Mouse (Mus musculus) 3T3-L1 (cell line): ENCODE measurements around the gene Bcl2l14.

ENCODE experiments used
- DNase-seq: peaks from one replicate; pipeline ENCODE4 v3.0.0-alpha.2; 2015; ENCODE audit warnings: low read depth, low spot score

Gene Bcl2l14

GRCm38 (mm10) chr6:134396018-134396417 is at the start of gene Bcl2l14:
TSS of gene Bcl2l14 (plus strand) at chr6:134396318.
- no peak for DNase-seq

GRCm38 (mm10) chr6:134348526-134349067 is 47.5 kb upstream of the Bcl2l14 start:
- DNase-seq, result no peak

- no peak for DNase-seq
These were observed 43.2 kb upstream of the Bcl2l14 start for GRCm38 (mm10) chr6:134352881-134353280.

GRCm38 (mm10) chr6:134353751-134354150 is 42.4 kb upstream of the Bcl2l14 start:
- peak; percentile 26 for DNase-seq

- DNase-seq, result no peak
These were observed 38.5 kb upstream of the Bcl2l14 start for GRCm38 (mm10) chr6:134357570-134357969.

- DNase-seq, result no peak
These were observed 36.0 kb upstream of the Bcl2l14 start for GRCm38 (mm10) chr6:134360079-134360478.

- no peak for DNase-seq
These were observed 31.5 kb upstream of the Bcl2l14 start for GRCm38 (mm10) chr6:134364644-134365043.

- DNase-seq, result peak; percentile 58
These were observed 30.2 kb upstream of the Bcl2l14 start for GRCm38 (mm10) chr6:134365952-134366351.

GRCm38 (mm10) chr6:134366366-134367351 is 29.5 kb upstream of the Bcl2l14 start:
- DNase-seq, result peak; percentile 34

- no peak for DNase-seq
These were observed 28.5 kb upstream of the Bcl2l14 start for GRCm38 (mm10) chr6:134367366-134368281.

- DNase-seq, result no peak
These were observed 23.2 kb upstream of the Bcl2l14 start for GRCm38 (mm10) chr6:134372946-134373345.

GRCm38 (mm10) chr6:134377201-134377600 is 18.9 kb upstream of the Bcl2l14 start:
- no peak for DNase-seq

- no peak for DNase-seq
These were observed 18.3 kb upstream of the Bcl2l14 start for GRCm38 (mm10) chr6:134377856-134378255.

- no peak for DNase-seq
These were observed 14.7 kb upstream of the Bcl2l14 start for GRCm38 (mm10) chr6:134381462-134381861.

- no peak for DNase-seq
These were observed 10.2 kb upstream of the Bcl2l14 start for GRCm38 (mm10) chr6:134385931-134386330.

GRCm38 (mm10) chr6:134387396-134387795 is 8.7 kb upstream of the Bcl2l14 start:
- no peak for DNase-seq

GRCm38 (mm10) chr6:134388424-134389110 is 7.6 kb upstream of the Bcl2l14 start:
- no peak for DNase-seq

- peak; percentile 87 for DNase-seq
These were observed 6.7 kb upstream of the Bcl2l14 start for GRCm38 (mm10) chr6:134389248-134389891.

GRCm38 (mm10) chr6:134389917-134390316 is 6.2 kb upstream of the Bcl2l14 start:
- no peak for DNase-seq

- DNase-seq, result no peak
These were observed 5.3 kb upstream of the Bcl2l14 start for GRCm38 (mm10) chr6:134390837-134391236.
